Mouse (Mus musculus): Measurements from ENCODE around the gene Trio.

Trio gene

DNA sequence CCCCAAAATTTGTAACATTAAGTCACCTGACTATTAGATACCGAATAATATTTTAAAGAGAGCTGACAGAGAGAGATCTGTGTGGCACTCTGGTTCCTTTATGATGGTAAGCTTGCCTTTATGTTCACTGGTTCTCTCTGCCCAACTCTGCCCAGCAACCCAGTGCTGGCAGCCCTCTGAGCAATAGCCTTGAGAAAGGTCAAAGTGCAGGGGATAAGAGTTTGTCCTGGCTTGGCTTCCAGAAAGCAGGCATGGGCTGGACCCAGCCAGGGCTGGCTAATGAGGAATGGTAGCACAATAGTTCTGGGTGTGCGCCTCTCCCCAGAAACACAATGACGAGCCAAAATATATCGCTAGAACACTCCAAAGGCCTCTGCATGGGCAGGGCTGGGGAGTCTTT is 203.2 kb downstream of the Trio start:
- no peak for DNase-seq

DNA sequence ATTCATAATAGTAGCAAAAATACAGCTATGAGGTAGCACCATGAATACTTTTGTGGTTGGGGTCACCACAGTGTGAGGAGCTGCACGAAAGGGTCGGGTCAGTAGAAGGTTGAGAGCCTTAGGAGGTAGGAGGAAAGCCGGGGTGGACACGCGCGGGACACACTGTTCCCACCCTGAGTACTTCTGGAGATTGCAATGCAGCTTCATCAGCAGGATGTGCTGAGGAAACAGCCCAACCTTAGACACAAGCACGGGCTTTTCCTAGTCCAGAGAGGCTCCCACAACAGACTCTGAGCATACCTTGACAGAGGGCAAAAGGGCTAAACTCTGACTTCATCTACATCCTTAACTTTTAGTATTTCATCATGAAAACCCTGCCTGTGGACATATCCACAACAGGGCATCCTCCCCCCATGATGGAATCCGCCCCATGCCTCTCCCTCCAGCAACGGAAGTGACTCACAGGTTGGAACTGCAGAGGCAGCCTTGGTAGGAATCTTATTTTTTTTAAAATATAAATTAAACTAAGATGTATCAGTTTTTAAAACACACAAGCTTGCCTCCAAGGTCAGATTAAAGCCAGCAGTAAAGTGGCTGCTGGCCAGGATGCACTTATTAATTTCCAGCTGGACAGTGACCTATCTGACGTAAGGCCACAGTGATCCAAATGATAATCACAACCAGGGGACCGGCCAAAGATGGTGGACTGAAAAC is 203.8 kb downstream of the Trio start:
- no peak for DNase-seq

DNA sequence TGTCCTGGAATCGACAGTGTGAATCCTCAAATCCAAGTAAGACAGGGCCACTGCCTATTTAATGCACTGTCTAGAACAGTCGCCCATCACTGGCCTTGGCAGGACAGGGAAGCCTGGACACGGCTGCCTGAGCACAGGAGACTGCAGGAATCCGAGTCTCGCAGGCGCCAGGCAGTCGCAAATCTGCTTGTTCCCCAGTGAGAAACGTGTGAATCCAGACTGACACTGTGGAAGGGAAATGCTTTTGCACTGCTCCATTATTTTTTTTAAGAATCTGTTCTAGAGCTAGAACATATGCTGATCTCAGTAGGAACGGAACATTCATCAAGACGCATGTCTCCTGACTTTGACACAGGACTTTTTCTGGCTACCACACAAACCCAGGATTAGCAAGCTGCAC is 208.6 kb downstream of the Trio start:
- peak; percentile 61 for DNase-seq

DNA sequence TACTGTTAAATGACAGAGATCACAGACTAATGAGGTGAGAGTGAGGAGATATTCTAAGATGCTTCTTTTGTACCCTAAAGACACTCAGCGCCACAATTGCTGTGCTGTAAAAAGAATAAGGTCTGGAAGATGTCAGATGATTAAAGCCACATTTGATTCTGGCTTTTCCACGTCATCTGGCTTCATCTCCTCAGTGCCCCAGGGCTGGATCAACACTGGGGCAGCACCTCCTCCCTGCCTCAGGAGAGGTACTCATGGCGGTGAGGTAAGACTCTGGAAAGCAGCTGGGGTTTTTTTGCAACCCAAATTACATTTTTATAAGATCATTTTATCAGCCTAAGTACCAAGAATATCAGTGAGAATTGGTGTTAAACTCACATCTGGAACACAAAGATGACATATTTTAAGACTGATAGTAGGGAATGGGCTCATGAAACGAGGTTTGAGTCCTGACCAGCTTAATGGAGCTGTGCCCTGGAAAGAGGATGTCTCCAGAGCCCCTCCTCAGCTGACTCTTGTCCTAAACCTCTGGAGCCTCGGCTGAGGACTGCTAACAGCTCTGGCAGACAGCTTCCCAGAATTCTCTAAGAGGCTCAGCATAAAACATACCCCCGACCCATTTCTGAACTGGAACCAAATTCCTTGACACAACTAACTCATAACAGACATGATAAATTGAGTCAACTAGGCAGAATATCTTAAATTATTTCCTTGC is 210.8 kb downstream of the Trio start:
- DNase-seq, result no peak

DNA sequence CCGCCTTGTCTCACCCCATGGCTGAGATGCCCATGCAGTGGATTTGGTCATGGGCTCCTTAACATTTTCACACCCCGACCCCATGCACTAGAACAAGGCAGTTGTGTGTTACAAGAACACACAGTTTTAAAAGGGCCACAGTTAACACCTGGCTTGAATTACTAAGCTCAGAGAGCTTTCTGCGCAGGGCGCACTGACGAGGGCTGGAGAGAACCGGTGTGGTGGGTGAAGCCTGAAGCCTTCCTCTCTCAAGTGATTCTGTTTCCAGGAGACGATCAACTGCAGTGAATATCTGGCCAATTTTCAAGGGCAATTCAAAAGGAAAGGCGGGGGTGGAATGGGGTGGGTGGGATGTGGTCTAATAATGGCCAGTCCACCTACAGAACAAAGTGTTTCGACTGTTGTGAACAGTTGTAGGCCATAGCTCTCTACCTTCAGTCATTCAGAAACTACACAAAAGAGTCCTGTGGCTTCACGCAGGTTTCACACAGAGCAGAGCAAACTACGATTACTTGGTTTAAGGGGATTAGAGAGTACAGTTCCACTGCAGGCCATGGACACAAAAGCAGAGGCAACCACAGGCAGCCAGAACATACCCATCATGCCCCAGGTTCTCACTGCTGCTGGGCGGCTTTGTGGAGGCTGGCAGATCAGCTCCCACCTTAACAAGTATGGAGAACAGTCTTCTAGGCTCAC is 214.7 kb downstream of the Trio start:
- DNase-seq, result no peak

DNA sequence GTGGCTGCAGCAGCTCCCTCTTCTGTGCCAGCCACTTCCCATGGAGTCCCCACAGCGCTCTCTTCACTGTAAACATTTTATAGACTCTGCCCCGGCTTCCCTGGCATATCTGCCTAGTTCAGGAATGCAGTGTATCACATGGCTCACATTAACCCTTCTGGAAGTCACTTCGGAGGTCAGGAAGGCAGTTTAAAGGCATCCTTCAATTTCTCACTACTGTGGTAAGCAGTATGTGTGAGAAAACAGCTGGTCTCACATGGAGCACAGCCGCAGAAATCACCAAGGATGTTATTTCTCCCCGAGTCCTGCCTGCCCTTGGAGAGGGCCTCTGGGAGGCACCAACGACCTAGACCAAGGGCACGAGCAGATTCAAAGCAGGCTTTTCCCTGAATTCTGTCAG is 215.4 kb downstream of the Trio start:
- no peak for DNase-seq

DNA sequence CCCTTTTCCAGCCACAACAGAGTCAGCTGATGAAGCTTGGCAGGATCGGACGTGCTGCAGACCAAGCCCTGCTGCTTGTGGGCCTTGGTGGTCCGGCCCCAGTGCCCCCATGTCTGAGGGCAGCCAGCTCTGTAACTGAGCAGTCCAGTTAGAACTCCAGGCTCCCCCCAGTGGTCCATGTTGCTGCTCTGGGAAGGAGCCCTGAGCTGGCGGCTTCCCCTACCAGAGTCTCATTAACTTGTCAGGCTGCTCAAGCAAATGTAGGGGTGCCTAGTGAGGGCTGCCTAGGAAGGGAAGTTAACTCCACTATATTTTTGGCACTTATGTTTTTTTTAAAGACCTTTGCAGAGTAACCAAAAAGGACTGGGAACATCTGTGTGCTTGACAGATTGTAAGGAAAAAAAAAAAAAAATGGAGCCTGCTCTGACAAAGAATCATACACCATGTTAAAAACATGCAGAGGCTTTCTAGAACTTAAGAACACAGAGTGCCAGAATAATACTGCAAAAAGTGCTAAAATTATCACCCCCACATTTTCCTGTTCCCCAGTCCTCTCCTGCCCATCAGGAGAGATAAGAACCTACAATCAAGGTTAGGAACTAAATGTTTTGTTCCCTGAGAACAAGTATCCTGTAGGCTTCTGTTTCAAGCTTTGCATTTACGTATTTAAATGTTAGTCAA is 216.9 kb downstream of the Trio start:
- DNase-seq, result no peak

DNA sequence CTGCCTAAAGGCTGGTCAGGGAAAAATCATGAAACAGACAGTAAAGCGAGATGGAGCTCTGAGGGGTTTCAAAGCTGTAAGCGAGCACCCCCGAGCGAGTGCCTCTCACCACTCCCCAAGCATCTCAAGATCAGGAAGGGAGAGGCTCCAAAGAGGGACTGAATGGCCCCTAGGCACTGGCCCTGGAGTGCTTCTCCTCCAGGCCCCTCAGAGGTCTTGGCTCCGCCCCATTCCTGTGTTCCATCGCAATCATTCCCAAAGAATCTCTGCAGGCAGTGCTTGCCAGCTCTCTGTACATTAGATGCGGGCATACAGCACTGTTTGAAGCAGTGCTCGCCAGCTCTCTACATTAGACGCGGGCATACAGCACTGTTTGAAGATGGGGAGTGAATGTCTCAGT is 219.4 kb downstream of the Trio start:
- no peak for DNase-seq

DNA sequence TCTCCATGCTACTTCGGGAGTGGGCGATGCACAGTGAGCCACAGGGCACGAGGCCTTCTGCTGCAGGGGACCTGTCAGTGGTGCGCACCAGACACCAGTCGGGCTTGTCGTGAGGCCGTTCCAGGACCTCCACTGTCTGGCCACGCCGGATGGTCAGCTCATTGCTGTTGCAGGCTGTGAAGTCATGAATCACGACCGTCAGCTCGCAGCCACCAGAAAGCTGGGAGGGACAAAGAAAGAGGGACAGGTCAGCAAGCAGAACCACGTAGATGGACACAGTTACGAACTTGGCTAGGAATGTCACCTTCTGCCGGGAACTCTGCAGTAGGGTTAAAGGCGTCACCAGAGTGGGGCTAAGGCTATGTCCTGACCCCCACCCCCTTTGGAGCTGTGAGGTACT is 220.0 kb downstream of the Trio start:
- DNase-seq, result no peak

DNA sequence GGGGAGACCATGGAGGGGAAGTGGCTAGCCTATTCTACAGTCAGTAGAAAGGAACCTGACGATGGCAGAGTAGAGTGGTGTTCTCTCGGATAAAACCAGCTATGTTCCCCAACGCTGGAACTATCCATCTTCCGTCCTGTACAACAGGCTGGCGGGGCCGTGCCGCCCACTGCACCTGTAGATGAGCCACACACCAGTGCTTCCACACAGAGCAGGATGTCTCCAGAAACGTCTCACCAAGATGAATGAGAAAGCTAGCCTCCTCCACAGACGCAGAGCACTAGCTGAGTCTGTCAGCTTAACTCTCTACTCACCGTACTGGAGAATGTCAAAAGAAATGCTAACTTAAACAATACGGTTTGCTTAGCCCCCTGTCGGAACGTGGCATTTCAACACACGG is 221.2 kb downstream of the Trio start:
- no peak for DNase-seq

DNA sequence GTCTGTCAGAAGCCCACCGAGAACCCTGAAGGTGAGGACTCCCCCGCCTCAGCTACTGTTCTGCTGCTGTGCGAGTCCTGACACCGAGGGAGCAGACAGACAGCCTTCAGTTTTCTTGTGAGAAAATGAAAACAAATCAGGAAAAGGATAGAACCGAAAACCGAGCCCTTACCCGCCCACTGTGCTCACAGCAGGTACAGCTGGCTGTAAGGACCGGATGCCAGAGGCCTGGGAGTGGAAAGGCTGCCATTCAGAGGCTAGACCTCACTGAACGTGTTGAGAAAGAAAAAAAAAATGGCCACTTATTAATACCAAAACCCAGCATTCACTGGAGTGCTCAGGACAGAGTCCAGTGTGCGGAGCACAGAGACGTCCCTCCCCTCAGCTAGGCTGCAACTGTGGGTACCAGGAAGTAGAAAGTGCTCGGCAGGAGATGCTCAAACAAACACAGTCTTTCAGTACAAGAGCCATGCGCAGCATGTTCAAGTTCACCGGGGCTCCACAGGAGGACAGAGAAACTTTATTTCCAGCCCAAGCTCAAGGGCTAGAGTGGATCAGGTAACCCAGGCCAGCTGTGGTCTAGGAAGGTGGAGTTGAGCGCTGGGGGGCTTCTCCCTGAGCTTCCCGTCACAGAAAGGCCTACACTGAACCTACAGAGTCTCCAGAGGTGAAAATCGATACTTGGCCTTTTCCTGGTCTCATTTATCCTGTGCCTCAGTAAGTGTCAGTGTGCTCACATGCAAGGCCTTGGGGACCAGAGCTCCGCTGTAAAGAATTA is 221.9 kb downstream of the Trio start:
- DNase-seq, result no peak

DNA sequence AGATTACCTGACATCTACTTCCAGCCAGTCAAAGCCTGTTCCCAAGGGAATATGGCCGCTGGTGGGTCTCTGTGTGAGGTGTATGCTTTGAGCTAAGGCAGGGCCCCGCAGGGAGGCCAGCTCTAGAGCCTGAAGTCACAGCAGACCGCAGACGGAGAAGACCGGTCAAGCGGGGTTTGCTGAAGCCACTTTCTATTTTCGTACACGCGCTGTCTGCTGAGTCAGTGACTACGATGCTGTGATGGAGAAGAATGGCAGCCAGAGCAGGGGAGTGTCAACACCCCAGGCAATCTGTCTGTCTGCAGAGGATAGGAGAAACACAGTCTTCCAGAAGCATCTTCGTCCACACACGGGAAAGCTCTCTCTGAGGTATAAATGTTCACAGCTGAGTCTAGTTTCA is 223.4 kb downstream of the Trio start:
- DNase-seq, result no peak

DNA sequence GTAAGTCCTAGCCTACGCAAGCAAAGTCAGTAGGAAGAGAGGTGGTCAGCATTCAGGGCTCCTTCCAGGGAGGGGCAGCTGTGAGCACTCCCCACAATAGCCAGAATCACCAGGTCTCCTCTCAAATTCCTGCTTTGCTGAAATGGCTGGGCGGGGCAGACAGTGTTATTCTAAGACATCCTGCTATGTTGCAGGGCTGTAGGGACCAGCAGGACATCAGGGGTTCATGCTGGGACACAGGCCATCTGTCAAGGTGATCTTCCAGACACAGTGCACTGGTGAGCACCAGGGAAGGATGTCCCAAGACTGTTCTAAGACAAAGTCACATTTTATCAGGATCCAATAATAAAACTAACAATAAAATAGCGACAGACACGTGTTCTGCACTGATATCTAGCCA is 224.5 kb downstream of the Trio start:
- peak; percentile 49 for DNase-seq

DNA sequence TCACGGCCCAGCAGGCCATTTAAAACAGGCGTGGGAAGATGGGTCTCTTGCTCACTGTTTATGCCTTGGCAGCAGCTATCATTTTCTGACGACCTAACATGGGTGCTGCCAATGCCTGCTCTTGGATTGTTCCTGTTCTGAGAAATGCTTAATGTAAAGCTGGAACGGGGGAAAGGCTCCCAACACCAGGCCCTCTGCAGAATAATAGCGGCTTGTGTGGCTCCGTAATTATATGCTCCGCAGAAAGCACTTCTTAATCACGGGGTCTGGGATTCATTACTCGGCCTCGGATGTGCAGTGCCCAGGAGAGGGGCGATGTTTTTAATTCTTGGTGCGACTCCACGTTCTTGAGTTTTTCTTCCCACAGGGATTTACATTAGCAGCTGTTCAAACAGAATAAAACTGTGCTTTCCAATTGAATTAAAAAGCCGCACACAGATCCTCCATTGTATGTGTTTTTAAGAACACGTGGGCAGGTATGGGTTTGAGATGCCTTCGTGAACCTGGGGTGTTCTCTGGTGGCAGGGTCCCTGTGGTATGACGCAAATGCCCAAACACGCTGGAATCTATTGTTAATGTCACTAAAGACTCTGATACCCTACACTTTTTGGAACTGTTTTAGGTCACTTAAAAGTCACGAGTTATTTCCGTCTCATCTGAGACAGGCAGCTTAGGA is 228.0 kb downstream of the Trio start:
- DNase-seq, result no peak

DNA sequence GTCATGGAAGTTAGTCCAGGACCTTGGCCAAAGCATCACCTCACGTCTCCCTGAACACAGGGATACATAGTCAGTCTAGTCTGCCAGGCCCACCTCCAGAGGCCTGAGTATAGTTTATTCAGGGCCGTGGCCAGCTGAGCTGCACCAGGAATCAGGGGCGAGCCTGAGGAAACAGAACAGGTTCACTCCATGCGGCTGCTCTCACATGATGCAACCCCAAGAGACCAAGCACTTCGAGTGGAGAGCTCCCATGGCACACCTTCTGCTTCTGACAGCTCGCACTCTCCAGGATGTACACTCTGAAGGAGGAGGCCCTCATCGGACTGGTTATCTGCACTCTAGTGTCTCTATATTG is 228.8 kb downstream of the Trio start:
- DNase-seq, result no peak

DNA sequence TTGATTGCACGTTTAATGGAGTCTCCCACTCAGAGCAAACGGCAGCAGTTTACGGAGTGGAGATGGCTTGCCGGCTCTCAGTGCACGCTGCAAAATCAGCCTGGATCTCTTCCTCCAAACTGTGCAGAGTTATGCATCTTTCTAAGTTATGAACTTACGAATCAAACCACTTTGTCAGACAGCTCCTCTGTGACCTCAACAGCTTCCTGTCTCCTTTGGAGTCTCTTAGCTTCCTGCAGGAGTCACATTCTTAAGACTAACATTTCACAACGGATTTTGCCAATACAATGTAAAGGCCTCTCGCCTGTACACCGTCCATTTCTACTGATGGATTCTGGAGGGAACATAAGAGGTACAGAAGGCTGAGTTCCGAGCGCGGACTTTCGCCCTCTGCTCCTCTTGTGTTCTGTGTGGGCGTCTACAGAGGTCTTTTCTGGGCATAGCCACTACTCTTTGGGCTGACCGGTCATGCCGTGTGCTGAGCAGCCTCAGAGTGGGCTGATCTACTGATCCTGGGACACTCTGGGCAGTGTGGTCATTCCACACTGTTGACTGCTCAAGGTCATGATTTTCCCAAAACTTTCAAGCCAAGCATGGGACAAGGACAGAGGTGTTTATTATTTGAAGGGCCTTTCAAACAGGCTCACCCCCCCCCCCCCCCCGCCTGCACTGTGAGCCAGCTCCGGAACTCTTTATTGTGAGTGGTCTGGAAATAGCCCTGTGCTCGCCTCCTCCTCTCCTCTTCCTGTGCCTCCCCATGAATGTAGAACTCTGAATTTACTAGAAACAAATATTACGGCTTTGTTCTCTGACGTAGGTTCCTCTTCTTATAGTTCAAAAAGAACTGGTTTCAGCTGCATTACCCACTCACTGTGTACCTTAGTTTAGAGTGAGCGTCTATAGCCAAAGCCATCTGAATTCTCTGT is 229.4 kb downstream of the Trio start:
- no peak for DNase-seq

DNA sequence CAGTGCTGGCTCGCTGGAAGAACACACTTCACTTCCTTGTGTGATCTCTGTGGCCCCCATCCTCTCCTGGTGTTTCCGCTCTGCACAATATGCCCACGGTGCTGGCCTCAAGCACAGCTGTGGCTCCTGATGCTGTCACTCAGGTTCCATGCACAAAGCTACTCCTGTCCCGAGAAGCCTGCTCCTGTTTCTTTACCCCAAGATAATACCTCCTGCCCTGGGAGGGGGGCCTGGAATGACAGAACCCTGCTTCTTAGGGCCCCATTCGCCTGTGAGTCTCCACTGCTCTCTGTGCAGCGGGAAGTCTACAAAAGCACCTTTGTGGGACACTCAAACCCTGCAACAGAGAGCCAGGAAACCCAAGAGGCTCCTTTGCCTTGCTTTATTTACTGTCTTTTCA is 232.4 kb downstream of the Trio start:
- DNase-seq, result no peak

DNA sequence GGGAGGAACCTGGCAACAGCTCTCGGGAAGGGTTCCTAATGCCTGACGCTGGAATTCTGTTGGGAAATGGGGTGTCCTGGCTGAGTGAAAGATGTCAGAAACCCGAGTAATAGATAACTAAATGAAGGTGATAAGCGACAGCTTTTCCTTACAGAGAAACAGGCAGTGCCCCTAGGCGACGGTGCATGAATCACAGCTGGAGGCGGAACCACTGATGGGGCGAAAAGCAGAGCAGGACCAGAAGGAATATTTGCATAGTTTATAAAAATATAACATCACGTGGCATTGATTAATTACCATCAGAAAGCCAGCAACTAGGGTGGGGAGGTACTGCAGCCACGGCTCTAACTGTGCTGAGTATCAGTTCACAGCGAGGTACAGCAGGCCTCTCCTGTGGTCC is 233.2 kb downstream of the Trio start:
- DNase-seq, result no peak

DNA sequence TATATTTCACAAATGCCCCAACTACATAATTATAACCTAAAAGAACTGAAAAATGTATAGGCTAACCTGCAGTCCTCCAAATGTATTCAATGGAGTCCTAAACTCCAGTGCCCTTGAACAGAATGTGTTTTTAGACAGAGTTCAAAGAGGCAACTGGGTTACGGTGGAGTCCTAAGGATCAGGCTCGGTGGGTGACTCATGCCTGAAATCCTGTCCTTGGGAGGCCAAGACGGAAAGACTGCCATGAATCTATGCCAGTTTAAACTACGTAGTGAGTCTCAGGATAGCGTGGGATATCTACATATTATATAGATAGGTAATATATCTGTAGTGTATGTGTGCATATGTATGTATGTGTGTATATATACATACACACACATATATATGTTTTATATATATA is 234.5 kb downstream of the Trio start:
- DNase-seq, result no peak

DNA sequence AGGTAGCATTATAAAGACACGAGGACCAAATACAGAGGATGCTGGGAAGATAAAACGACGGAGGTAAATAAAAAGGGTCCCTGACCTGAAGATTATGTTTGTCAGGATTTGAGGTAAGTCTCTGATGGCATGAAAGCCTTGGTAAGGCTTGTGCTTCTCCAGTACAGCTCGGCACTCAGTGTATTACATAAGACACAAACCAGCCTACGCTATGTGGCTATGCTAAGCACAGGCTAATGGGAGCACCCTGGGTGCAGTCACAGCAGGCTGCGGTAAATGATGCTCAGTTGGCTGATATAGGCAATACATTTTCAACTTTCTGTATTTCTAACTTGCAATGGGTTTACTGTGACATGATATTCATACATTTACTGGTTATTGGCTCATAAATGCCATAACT is 234.9 kb downstream of the Trio start:
- DNase-seq, result no peak

DNA sequence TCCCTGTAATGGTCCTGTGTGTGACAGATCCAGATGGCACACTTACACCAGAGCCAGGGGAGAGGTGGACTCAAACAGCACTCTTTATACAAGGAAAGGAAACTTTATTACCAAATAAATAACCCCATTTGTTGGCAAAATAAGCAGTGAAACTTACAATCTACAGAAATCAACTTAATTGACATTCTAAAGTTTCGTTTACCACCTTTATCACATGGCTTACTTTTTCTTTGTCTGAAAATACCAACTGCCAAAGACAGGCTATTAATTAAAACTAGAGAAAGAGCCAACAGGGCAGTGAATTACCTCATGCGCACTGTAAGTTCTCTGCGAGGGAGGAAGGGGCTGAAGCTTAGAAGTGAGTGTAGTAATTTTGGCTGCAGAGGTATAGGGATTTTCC is 236.3 kb downstream of the Trio start:
- DNase-seq, result no peak
